Mouse (Mus musculus): ENCODE data around the gene Nppb. TPM values are rescaled to one million over a fixed set of nuclear protein-coding genes. Genes with fewer than 3 reads are reported as not detected.

The Nppb gene
- polyA plus RNA-seq, 1 experiment from 2014 or later: 0.19 TPM

- Histone ChIP-seq H3K36me3 (peaks cover 97% of the 10 kb centered on the region), H3K4me2 (no peak overlapping the region), H3K4me3 (no peak overlapping the region), H3K4me1 (no peaks in the 10 kb centered on the region), H3K9me3 (no peaks in the 10 kb centered on the region), H3K27me3 (no peaks in the 10 kb centered on the region), H3K27ac (no peak overlapping the region), H3K9ac (no peak overlapping the region)
- WGBS: 76% methylated on average over 3 of the region's 3 CpGs
- ATAC-seq (ENCODE audit: insufficient number of reproducible peaks, low FRiP score, low TSS enrichment, low read depth): no peak
These were observed 31.4 kb downstream of the Nppb start for GRCm38 (mm10) chr4:148016981-148017380.

GRCm38 (mm10) chr4:148018410-148018809, 32.8 kb downstream of the Nppb start:
- Histone ChIP-seq H3K9ac (no peak overlapping the region), H3K9me3 (no peaks in the 10 kb centered on the region), H3K4me1 (no peaks in the 10 kb centered on the region), H3K4me3 (no peak overlapping the region), H3K36me3 (peaks cover 96% of the 10 kb centered on the region), H3K4me2 (no peak overlapping the region), H3K27me3 (no peaks in the 10 kb centered on the region), H3K27ac (peak overlapping the region; percentile 50)
- no peak for ATAC-seq (ENCODE audit: insufficient number of reproducible peaks, low FRiP score, low TSS enrichment, low read depth)
- 72% methylated on average over 2 of the region's 2 CpGs for WGBS

- 93% methylated on average over 3 of the region's 3 CpGs for WGBS
- no peak overlapping the region for H3K4me3 ChIP-seq
- H3K4me2 ChIP-seq: no peak overlapping the region
- no peak for ATAC-seq (ENCODE audit: insufficient number of reproducible peaks, low FRiP score, low TSS enrichment, low read depth)
- H3K27ac ChIP-seq: no peak overlapping the region
- no peaks in the 10 kb centered on the region for H3K4me1 ChIP-seq
- peaks cover 89% of the 10 kb centered on the region for H3K36me3 ChIP-seq
- no peaks in the 10 kb centered on the region for H3K27me3 ChIP-seq
- H3K9me3 ChIP-seq: no peaks in the 10 kb centered on the region
- no peak overlapping the region for H3K9ac ChIP-seq
These were observed 38.4 kb downstream of the Nppb start for GRCm38 (mm10) chr4:148024003-148024402.

- Histone ChIP-seq H3K4me3 (no peak overlapping the region), H3K36me3 (peaks cover 50% of the 10 kb centered on the region), H3K9ac (no peak overlapping the region), H3K27me3 (no peaks in the 10 kb centered on the region), H3K4me2 (no peak overlapping the region), H3K4me1 (no peaks in the 10 kb centered on the region), H3K9me3 (no peaks in the 10 kb centered on the region), H3K27ac (no peak overlapping the region)
- WGBS: 94% methylated on average over 7 of the region's 7 CpGs
- no peak for ATAC-seq (ENCODE audit: insufficient number of reproducible peaks, low FRiP score, low TSS enrichment, low read depth)
These were observed 43.7 kb downstream of the Nppb start for GRCm38 (mm10) chr4:148029297-148029696.

- H3K9me3 ChIP-seq: no peaks in the 10 kb centered on the region
- no peak overlapping the region for H3K27ac ChIP-seq
- H3K27me3 ChIP-seq: no peaks in the 10 kb centered on the region
- ATAC-seq (ENCODE audit: insufficient number of reproducible peaks, low FRiP score, low TSS enrichment, low read depth): no peak
- no peak overlapping the region for H3K4me2 ChIP-seq
- WGBS: 81% methylated on average over 5 of the region's 5 CpGs
- peaks cover 45% of the 10 kb centered on the region for H3K36me3 ChIP-seq
- no peak overlapping the region for H3K4me3 ChIP-seq
- no peaks in the 10 kb centered on the region for H3K4me1 ChIP-seq
- H3K9ac ChIP-seq: no peak overlapping the region
These were observed 44.9 kb downstream of the Nppb start for GRCm38 (mm10) chr4:148030506-148030905.

GRCm38 (mm10) chr4:148033858-148034410, 48.3 kb downstream of the Nppb start:
- Histone ChIP-seq H3K4me3 (no peak overlapping the region), H3K27ac (no peak overlapping the region), H3K4me1 (peaks cover 4% of the 10 kb centered on the region), H3K36me3 (peaks cover 22% of the 10 kb centered on the region), H3K9me3 (no peaks in the 10 kb centered on the region), H3K9ac (no peak overlapping the region), H3K27me3 (no peaks in the 10 kb centered on the region), H3K4me2 (no peak overlapping the region)
- ATAC-seq (ENCODE audit: insufficient number of reproducible peaks, low FRiP score, low TSS enrichment, low read depth): no peak
- WGBS: 85% methylated on average over 7 of the region's 7 CpGs

GRCm38 (mm10) chr4:148035440-148035839, 49.9 kb downstream of the Nppb start:
- H3K9me3 ChIP-seq: no peaks in the 10 kb centered on the region
- ATAC-seq (ENCODE audit: insufficient number of reproducible peaks, low FRiP score, low TSS enrichment, low read depth): no peak
- H3K27me3 ChIP-seq: no peaks in the 10 kb centered on the region
- H3K4me1 ChIP-seq: peaks cover 18% of the 10 kb centered on the region
- 92% methylated on average over 3 of the region's 3 CpGs for WGBS
- H3K36me3 ChIP-seq: peaks cover 15% of the 10 kb centered on the region; the same call in 1 of the 2 replicates
- H3K4me2 ChIP-seq: no peak overlapping the region
- no peak overlapping the region for H3K27ac ChIP-seq
- no peak overlapping the region for H3K4me3 ChIP-seq
- no peak overlapping the region for H3K9ac ChIP-seq

Other genes starting within 250 kb of the Nppb start
- 6.7 and 7.7 TPM in 2 replicates for gene Zfp984, start 176.0 kb upstream of the Nppb start, polyA plus RNA-seq (2015; fragmentation: Nextera tagmentation; extraction: Ambion mirVana)
- 5.0 and 5.4 TPM in 2 replicates for gene Zfp933, start 137.4 kb upstream of the Nppb start, polyA plus RNA-seq (2015; fragmentation: Nextera tagmentation; extraction: Ambion mirVana)
- gene Miip, start 117.0 kb upstream of the Nppb start, polyA plus RNA-seq (2015; fragmentation: Nextera tagmentation; extraction: Ambion mirVana): 30.8 and 36.3 TPM in 2 replicates
- 8.9 and 9.4 TPM in 2 replicates for gene Fv1, start 116.8 kb upstream of the Nppb start, polyA plus RNA-seq (2015; fragmentation: Nextera tagmentation; extraction: Ambion mirVana)
- gene Mfn2, start 81.1 kb upstream of the Nppb start, polyA plus RNA-seq (2015; fragmentation: Nextera tagmentation; extraction: Ambion mirVana): 37.8 and 42.5 TPM in 2 replicates
- 123 and 129 TPM in 2 replicates for gene Plod1, start 49.0 kb upstream of the Nppb start, polyA plus RNA-seq (2015; fragmentation: Nextera tagmentation; extraction: Ambion mirVana)
- gene 2510039O18Rik, start 44.9 kb upstream of the Nppb start, polyA plus RNA-seq (2015; fragmentation: Nextera tagmentation; extraction: Ambion mirVana): 13.6 and 16.4 TPM in 2 replicates
- gene Nppa, start 14.9 kb downstream of the Nppb start, polyA plus RNA-seq (2015; fragmentation: Nextera tagmentation; extraction: Ambion mirVana): not detected in 2 replicates
- gene Clcn6, start 53.0 kb downstream of the Nppb start, polyA plus RNA-seq (2015; fragmentation: Nextera tagmentation; extraction: Ambion mirVana): 6.5 and 6.8 TPM in 2 replicates
- 23.0 and 24.7 TPM in 2 replicates for gene Mthfr, start 53.3 kb downstream of the Nppb start, polyA plus RNA-seq (2015; fragmentation: Nextera tagmentation; extraction: Ambion mirVana)
- gene Agtrap, start 102.2 kb downstream of the Nppb start, polyA plus RNA-seq (2015; fragmentation: Nextera tagmentation; extraction: Ambion mirVana): 14.8 and 15.9 TPM in 2 replicates
- gene Mad2l2, start 144.6 kb downstream of the Nppb start, polyA plus RNA-seq (2015; fragmentation: Nextera tagmentation; extraction: Ambion mirVana): 47.7 and 48.4 TPM in 2 replicates
- 0.22 and 0.29 TPM in 2 replicates for gene Draxin, start 144.9 kb downstream of the Nppb start, polyA plus RNA-seq (2015; fragmentation: Nextera tagmentation; extraction: Ambion mirVana)
- 18.0 and 20.8 TPM in 2 replicates for gene Fbxo6, start 166.4 kb downstream of the Nppb start, polyA plus RNA-seq (2015; fragmentation: Nextera tagmentation; extraction: Ambion mirVana)
- gene Fbxo44, start 174.7 kb downstream of the Nppb start, polyA plus RNA-seq (2015; fragmentation: Nextera tagmentation; extraction: Ambion mirVana): 5.2 and 6.5 TPM in 2 replicates
- 4.2 and 4.5 TPM in 2 replicates for gene Fbxo2, start 174.8 kb downstream of the Nppb start, polyA plus RNA-seq (2015; fragmentation: Nextera tagmentation; extraction: Ambion mirVana)

All from limb, embryonic 15.5 days (tissue).